Mouse (Mus musculus) heart, postnatal 0 days (tissue): ENCODE results near the gene 1810062G17Rik. TPM values are rescaled to one million over a fixed set of nuclear protein-coding genes. Genes with fewer than 3 reads are reported as not detected.

ENCODE experiments used
- ATAC-seq: fragments of 200-750 bp; cut with Nextera tagmentation; 2 replicates; pipeline ENCODE4 v1.8.0; 2017; ENCODE audit warnings: low read depth, moderate number of reproducible peaks, moderate library complexity; ENCODE audit not compliant: insufficient read depth
- DNase-seq: peaks from one replicate; pipeline ENCODE4 v3.0.0-alpha.2; 2016; ENCODE audit warnings: low spot score
- H3K27ac ChIP-seq: fragments of 300-500 bp; sonication (generic); 2 replicates; pipeline ENCODE4 v1.5.1; 2014; ENCODE audit warnings: low read depth, mild to moderate bottlenecking
- H3K27me3 ChIP-seq: fragments of 300-500 bp; sonication (generic); 2 replicates; pipeline ENCODE4 v1.6.1; 2014; ENCODE audit warnings: low read length, mixed read lengths; ENCODE audit not compliant: control insufficient read depth, insufficient read depth
- H3K36me3 ChIP-seq: fragments of 300-500 bp; sonication (generic); replicated peaks from 2 replicates; pipeline ENCODE4 v1.6.1; 2014; ENCODE audit warnings: low read length, mixed read lengths; ENCODE audit not compliant: control insufficient read depth, insufficient read depth
- H3K4me1 ChIP-seq: fragments of 300-500 bp; sonication (generic); 2 replicates; pipeline ENCODE4 v1.6.1; 2014; ENCODE audit warnings: antibody characterized with exemption; ENCODE audit not compliant: control insufficient read depth, insufficient read depth
- H3K4me2 ChIP-seq: fragments of 300-500 bp; sonication (generic); 2 replicates; pipeline ENCODE4 v1.6.1; 2014; ENCODE audit warnings: low read depth, mild to moderate bottlenecking, low read length, moderate library complexity
- H3K4me3 ChIP-seq: fragments of 300-500 bp; sonication (generic); 2 replicates; pipeline ENCODE4 v1.5.1; 2014; ENCODE audit warnings: low read depth, low read length
- H3K9ac ChIP-seq: fragments of 300-500 bp; sonication (generic); replicated peaks from 2 replicates; pipeline ENCODE4 v1.6.1; 2014; ENCODE audit warnings: low read depth, low read length, mixed read lengths
- H3K9me3 ChIP-seq: fragments of 300-500 bp; sonication (generic); replicated peaks from 2 replicates; pipeline ENCODE4 v1.6.1; 2016; ENCODE audit warnings: low read length; ENCODE audit not compliant: control insufficient read depth
- CTCF ChIP-seq: IDR thresholded peaks from 2 replicates; pipeline ENCODE4 v1.5.1; 2016; ENCODE audit warnings: antibody characterized with exemption, control low read depth, low read depth
- EP300 ChIP-seq: IDR thresholded peaks from 2 replicates; pipeline ENCODE4 v1.6.1; 2016; ENCODE audit warnings: antibody characterized with exemption, low read depth
- WGBS: fragments of 180-500 bp; shearing (Covaris S2); extraction: QIAGEN DNeasy Blood & Tissue Kit; methylation state at CpG from one replicate; pipeline ENCODE4 v1.1.7; 2014; 5-methylcytosine and 5-hydroxymethylcytosine counted together
- polyA plus RNA-seq: library from polyadenylated mRNA; unstranded; fragments of >200 nt; fragmentation: Nextera tagmentation; extraction: Ambion mirVana; gene quantifications from 2 replicates; pipeline ENCODE4 v1.2.1, GENCODE M21; 2015
- total RNA-seq: library from RNA; depleted of rRNA; stranded (reverse); fragments of >200 nt; gene quantifications from 2 replicates; pipeline ENCODE4 v1.2.3, GENCODE M21; 2014; ENCODE audit warnings: low replicate concordance

The 1810062G17Rik gene
- total and polyA plus RNA-seq, 2 experiments from 2014 or later: 1.8 TPM; not detected in 1

- Histone ChIP-seq H3K27ac (no peak overlapping the region), H3K4me3 (no peak overlapping the region), H3K4me2 (no peak overlapping the region), H3K36me3 (peaks cover 25% of the 10 kb centered on the region), H3K27me3 (no peaks in the 10 kb centered on the region), H3K9me3 (no peaks in the 10 kb centered on the region), H3K4me1 (peaks cover 26% of the 10 kb centered on the region), H3K9ac (no peak overlapping the region)
- TF ChIP-seq CTCF (no peak), EP300 (no peak)
- 60% methylated on average over 7 of the region's 7 CpGs for WGBS
- DNase-seq (no peak), ATAC-seq (0 out of 2 replicates have a peak, but pooled peaks have one; percentile 28)
These were observed 8.1 kb upstream of the 1810062G17Rik start for GRCm38 (mm10) chr3:36467632-36468031.

- no peak for TF ChIP-seq CTCF
- no peak for TF ChIP-seq EP300
- no peak overlapping the region for H3K4me3 ChIP-seq
- no peak overlapping the region for H3K4me2 ChIP-seq
- H3K27me3 ChIP-seq: no peaks in the 10 kb centered on the region
- H3K4me1 ChIP-seq: peaks cover 36% of the 10 kb centered on the region
- ATAC-seq (peak; percentile 37; the same call in 1 of the 2 replicates), DNase-seq (no peak)
- peaks cover 13% of the 10 kb centered on the region for H3K36me3 ChIP-seq
- no peaks in the 10 kb centered on the region for H3K9me3 ChIP-seq
- H3K27ac ChIP-seq: no peak overlapping the region
- H3K9ac ChIP-seq: no peak overlapping the region
- WGBS: 65% methylated on average over 2 of the region's 2 CpGs
These were observed 6.9 kb upstream of the 1810062G17Rik start for GRCm38 (mm10) chr3:36468871-36469270.

- Histone ChIP-seq H3K36me3 (no peaks in the 10 kb centered on the region), H3K9me3 (no peaks in the 10 kb centered on the region), H3K9ac (no peak overlapping the region), H3K4me3 (peak overlapping the region; percentile 8; the same call in 1 of the 2 replicates), H3K4me2 (peak overlapping the region; percentile 42), H3K4me1 (peaks cover 51% of the 10 kb centered on the region), H3K27me3 (no peaks in the 10 kb centered on the region), H3K27ac (0 out of 2 replicates have a peak overlapping the region, but pooled peaks have one; percentile 28)
- no peak for TF ChIP-seq EP300
- no peak for TF ChIP-seq CTCF
- no peak for ATAC-seq
- WGBS: 35% methylated on average over 4 of the region's 4 CpGs
- DNase-seq: no peak
These were observed 3.9 kb upstream of the 1810062G17Rik start for GRCm38 (mm10) chr3:36471856-36472255.

GRCm38 (mm10) chr3:36473222-36473621 is 2.5 kb upstream of the 1810062G17Rik start:
- TF ChIP-seq CTCF (no peak), EP300 (no peak)
- H3K9me3 ChIP-seq: no peaks in the 10 kb centered on the region
- no peak for ATAC-seq
- no peak overlapping the region for H3K27ac ChIP-seq
- WGBS: 96% methylated on average over 5 of the region's 5 CpGs
- H3K9ac ChIP-seq: no peak overlapping the region
- no peaks in the 10 kb centered on the region for H3K27me3 ChIP-seq
- H3K36me3 ChIP-seq: no peaks in the 10 kb centered on the region
- peaks cover 55% of the 10 kb centered on the region for H3K4me1 ChIP-seq
- H3K4me3 ChIP-seq: 0 out of 2 replicates have a peak overlapping the region, but pooled peaks have one; percentile 9
- peak overlapping the region; percentile 91 for H3K4me2 ChIP-seq
- DNase-seq: no peak

GRCm38 (mm10) chr3:36474421-36474820 is 1.3 kb upstream of the 1810062G17Rik start:
- no peak for ATAC-seq
- TF ChIP-seq CTCF (no peak), EP300 (no peak)
- Histone ChIP-seq H3K27ac (peak overlapping the region; percentile 100), H3K4me3 (peak overlapping the region; percentile 97), H3K4me1 (peaks cover 54% of the 10 kb centered on the region), H3K9me3 (no peaks in the 10 kb centered on the region), H3K9ac (peak overlapping the region; percentile 96), H3K4me2 (peak overlapping the region; percentile 91), H3K27me3 (no peaks in the 10 kb centered on the region), H3K36me3 (no peaks in the 10 kb centered on the region)
- WGBS: 65% methylated on average over 5 of the region's 5 CpGs
- no peak for DNase-seq

GRCm38 (mm10) chr3:36474938-36475483 is 726 bp upstream of the 1810062G17Rik start:
- no peak for TF ChIP-seq CTCF
- TF ChIP-seq EP300: no peak
- ATAC-seq: peak; percentile 33
- peak overlapping the region; percentile 100 for H3K27ac ChIP-seq
- H3K9me3 ChIP-seq: no peaks in the 10 kb centered on the region
- peak overlapping the region; percentile 91 for H3K4me2 ChIP-seq
- H3K4me1 ChIP-seq: peaks cover 50% of the 10 kb centered on the region
- peak; percentile 66 for DNase-seq
- H3K27me3 ChIP-seq: no peaks in the 10 kb centered on the region
- peak overlapping the region; percentile 97 for H3K4me3 ChIP-seq
- H3K36me3 ChIP-seq: no peaks in the 10 kb centered on the region
- under 1% methylated on average over 24 of the region's 24 CpGs for WGBS
- peak overlapping the region; percentile 96 for H3K9ac ChIP-seq
